Mouse (Mus musculus) heart, adult 2 months (tissue): ENCODE data around the gene Ubr1. TPM values are rescaled to one million over a fixed set of nuclear protein-coding genes. Genes with fewer than 3 reads are reported as not detected.

Experiments
- DNase-seq, 2 experiments: peaks; one replicate each; pipeline ENCODE4 v3.0.0; 2021
- H3K27ac ChIP-seq: fragments of 200-600 bp; 2 replicates; pipeline ENCODE4 v1.8.1; 2022
- H3K27me3 ChIP-seq: fragments of 200-500 bp; 2 replicates; pipeline ENCODE4 v1.6.1; 2012; ENCODE audit warnings: mild to moderate bottlenecking, low read length, inconsistent platforms, mixed read lengths; ENCODE audit not compliant: control insufficient read depth, insufficient read depth
- H3K36me3 ChIP-seq: fragments of 200-500 bp; 2 replicates; pipeline ENCODE4 v1.6.1; 2012; ENCODE audit warnings: low read length, inconsistent platforms; ENCODE audit not compliant: control insufficient read depth, insufficient read depth
- H3K4me1 ChIP-seq: fragments of 200-500 bp; 2 replicates; pipeline ENCODE4 v1.6.1; 2011; ENCODE audit warnings: low read length; ENCODE audit not compliant: control insufficient read depth, insufficient read depth
- H3K4me3 ChIP-seq: fragments of 200-600 bp; 2 replicates; pipeline ENCODE4 v1.8.1; 2022
- H3K79me2 ChIP-seq: fragments of 200-500 bp; replicated peaks from 2 replicates; pipeline ENCODE4 v1.6.1; 2012; ENCODE audit warnings: mild to moderate bottlenecking, inconsistent platforms, low read length, moderate library complexity, mixed read lengths; ENCODE audit not compliant: control insufficient read depth, insufficient read depth
- H3K9ac ChIP-seq: fragments of 200-500 bp; 2 replicates; pipeline ENCODE4 v1.6.1; 2012; ENCODE audit warnings: low read depth, mild to moderate bottlenecking, control low read depth, inconsistent platforms, low read length, mixed read lengths
- CTCF ChIP-seq: fragments of 200-600 bp; IDR thresholded peaks from 2 replicates; pipeline ENCODE4 v1.8.1; 2022; ENCODE audit warnings: antibody characterized with exemption, mild to moderate bottlenecking, moderate library complexity
- EP300 ChIP-seq: fragments of 200-500 bp; IDR thresholded peaks from 2 replicates; pipeline ENCODE4 v1.6.1; 2011; ENCODE audit warnings: low read depth, low read length, control low read depth; ENCODE audit not compliant: insufficient read depth
- POLR2A ChIP-seq: fragments of 200-500 bp; IDR thresholded peaks from 2 replicates; pipeline ENCODE4 v1.6.1; 2011; ENCODE audit warnings: mild to moderate bottlenecking, low read depth, low read length, control low read depth; ENCODE audit not compliant: insufficient read depth
- WGBS: fragments of 180-500 bp; shearing (Covaris S2); methylation state at CpG from one replicate; pipeline ENCODE4 v1.1.7; 2018; 5-methylcytosine and 5-hydroxymethylcytosine counted together
- intact Hi-C: fragments of 180-260 bp; cut with DNase I; formaldehyde crosslinking; loops from one replicate; pipeline ENCODE4 v1.15.1; 2025
- polyA plus RNA-seq: library from polyadenylated mRNA; depleted of rRNA; stranded (reverse); fragments of >200 nt; gene quantifications from 2 replicates; pipeline ENCODE4 v1.2.3, GENCODE M21; 2012
- total RNA-seq, 2 experiments: library from RNA; stranded (reverse); gene quantifications; 2 replicates each; pipeline ENCODE4 v1.2.3; 2021

Ubr1 gene
- total and polyA plus RNA-seq, 3 experiments: 18.1 to 20.3 (median 20.2) TPM

DNA sequence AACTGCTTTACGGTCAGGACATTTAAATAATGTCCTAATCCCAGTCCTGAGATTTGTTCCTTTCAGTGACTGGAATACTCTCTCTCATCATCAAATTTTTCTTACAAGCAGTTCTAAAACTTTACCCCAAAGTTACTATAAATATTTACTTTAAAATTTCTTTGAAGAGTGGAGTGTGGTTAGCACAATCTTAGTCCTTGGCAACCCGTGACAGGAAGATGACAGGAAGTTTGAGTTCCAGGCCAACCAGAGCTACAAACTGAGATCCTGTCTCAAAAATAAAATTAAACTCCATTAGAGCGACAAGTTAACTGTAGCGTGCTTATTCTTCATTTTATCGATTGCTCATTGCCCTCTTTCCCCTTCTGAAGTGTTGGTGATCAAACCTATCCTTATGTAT is 82.9 kb downstream of the Ubr1 start:
- peaks cover 3% of the 10 kb centered on the region for H3K36me3 ChIP-seq
- TF ChIP-seq CTCF (no peak), POLR2A (no peak), EP300 (no peak)
- 81% methylated on average over 5 of the region's 5 CpGs for WGBS

DNA sequence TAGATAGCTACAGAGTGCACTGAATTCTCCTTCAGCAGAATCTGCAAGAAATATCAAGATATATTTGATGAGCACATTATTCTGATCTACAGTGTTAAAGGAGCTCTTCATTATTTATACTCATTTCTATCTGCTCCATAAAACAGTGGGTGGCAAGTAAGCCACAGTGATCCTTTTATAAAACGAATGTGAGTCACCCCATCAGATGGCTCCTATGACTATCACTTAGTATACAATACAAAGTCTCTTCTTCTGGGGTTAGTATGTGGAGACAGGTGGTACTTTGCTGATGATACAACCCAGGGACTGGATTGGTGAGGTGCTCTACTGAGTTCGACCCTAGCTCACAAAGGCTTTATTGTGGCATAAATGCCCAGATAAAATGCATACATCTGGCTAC is 97.3 kb downstream of the Ubr1 start:
- WGBS: 86% methylated on average over 2 of the region's 2 CpGs
- TF ChIP-seq POLR2A: no peak
- TF ChIP-seq CTCF: no peak
- no peak for TF ChIP-seq EP300
- Histone ChIP-seq H3K4me3 (no peak overlapping the region), H3K27ac (no peak overlapping the region), H3K79me2 (no peaks in the 10 kb centered on the region), H3K9ac (no peak overlapping the region), H3K4me1 (peaks cover 6% of the 10 kb centered on the region), H3K36me3 (peaks cover 9% of the 10 kb centered on the region), H3K27me3 (no peaks in the 10 kb centered on the region)
- intact Hi-C loops: loop anchor here (5.0 kb wide), 1 partner anchor 141 kb away; no protein-coding TSS in a partner anchor
- no peak for DNase-seq

More for the DNA sequence above, 82.9 kb downstream of the Ubr1 start:
- Histone ChIP-seq H3K27ac (no peak overlapping the region), H3K27me3 (no peaks in the 10 kb centered on the region), H3K4me3 (no peak overlapping the region), H3K79me2 (no peaks in the 10 kb centered on the region), H3K4me1 (no peaks in the 10 kb centered on the region), H3K9ac (no peak overlapping the region)
- intact Hi-C loops: no loop called here
- no peak for DNase-seq

DNA sequence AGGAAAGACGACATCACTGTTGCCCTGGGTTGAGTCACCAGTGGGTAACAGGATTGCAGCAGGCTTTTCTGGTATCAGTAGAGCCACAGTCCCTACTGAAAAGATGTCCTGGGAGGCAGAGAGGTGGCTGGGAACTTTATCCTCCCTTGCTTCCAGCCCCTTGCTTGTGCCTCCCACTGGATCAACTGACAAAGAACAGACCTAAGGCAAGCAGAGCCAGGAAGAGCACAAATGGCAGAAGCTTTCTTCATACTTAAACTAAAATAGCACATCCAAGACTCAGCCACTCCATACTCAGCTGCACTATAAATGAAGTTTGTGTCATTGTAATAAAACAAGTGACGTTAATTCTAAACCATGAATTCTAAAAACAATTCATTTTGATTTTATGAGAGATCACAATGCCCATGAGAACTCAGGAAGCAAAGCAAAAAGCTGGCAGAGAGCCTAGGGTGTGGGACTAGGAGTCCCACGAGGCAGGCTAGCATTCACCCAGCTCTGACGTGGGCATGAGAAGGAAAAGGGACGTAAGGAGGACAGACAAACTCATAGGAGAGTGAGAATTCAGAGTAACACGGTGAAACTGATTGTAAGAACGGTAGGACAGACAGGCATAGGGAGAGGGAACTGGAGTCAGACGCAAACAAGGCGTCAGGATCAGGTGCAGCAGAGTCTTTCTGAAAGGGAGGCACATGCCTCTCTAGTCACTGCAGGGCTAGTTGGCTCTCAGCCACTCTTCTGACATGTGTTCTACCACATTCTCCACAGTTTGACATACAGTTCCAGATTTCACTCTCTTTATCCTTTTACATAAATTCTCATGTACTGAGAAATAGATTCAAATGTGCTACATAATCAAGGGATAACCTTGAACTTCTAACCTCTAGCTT is 98.8 kb downstream of the Ubr1 start:
- peaks cover 9% of the 10 kb centered on the region for H3K36me3 ChIP-seq
- no peak overlapping the region for H3K4me3 ChIP-seq
- TF ChIP-seq EP300: no peak
- no peak for TF ChIP-seq CTCF
- no peak for TF ChIP-seq POLR2A
- H3K9ac ChIP-seq: no peak overlapping the region
- DNase-seq: no peak
- 30% methylated on average over 9 of the region's 9 CpGs for WGBS
- no peaks in the 10 kb centered on the region for H3K79me2 ChIP-seq
- H3K27me3 ChIP-seq: no peaks in the 10 kb centered on the region
- intact Hi-C loops: loop anchor here (5.0 kb wide), 1 partner anchor 139 kb away; no protein-coding TSS in a partner anchor
- peak overlapping the region; percentile 50 for H3K27ac ChIP-seq
- peaks cover 6% of the 10 kb centered on the region for H3K4me1 ChIP-seq

DNA sequence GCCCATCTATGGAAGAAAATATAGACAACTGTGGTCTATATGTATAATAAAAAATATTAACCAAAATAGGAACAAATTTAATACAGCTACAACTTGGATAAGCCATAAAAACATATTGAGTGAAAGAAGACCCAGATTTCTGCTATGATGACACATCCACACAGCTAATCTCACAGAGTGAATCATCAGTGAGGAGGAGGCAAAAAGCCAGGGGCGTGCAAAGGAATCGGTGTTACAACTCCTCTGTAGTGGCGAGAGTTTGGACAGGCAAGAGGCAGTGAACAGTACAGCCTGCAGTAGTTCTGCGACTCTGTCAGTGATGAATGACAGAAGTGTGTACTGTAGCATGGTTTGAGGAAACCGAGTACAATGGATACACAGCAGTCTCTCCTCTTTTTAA is 103.2 kb downstream of the Ubr1 start:
- 78% methylated on average over 5 of the region's 5 CpGs for WGBS
- H3K36me3 ChIP-seq: peaks cover 9% of the 10 kb centered on the region; the same call in 1 of the 2 replicates
- no peak overlapping the region for H3K4me3 ChIP-seq
- intact Hi-C loops: loop anchor here (5.0 kb wide), 1 partner anchor 385 kb away; no protein-coding TSS in a partner anchor
- DNase-seq: no peak
- no peak overlapping the region for H3K27ac ChIP-seq
- no peak for TF ChIP-seq CTCF
- TF ChIP-seq POLR2A: no peak
- no peak for TF ChIP-seq EP300
- no peaks in the 10 kb centered on the region for H3K79me2 ChIP-seq
- no peaks in the 10 kb centered on the region for H3K27me3 ChIP-seq
- peaks cover 6% of the 10 kb centered on the region for H3K4me1 ChIP-seq
- no peak overlapping the region for H3K9ac ChIP-seq

DNA sequence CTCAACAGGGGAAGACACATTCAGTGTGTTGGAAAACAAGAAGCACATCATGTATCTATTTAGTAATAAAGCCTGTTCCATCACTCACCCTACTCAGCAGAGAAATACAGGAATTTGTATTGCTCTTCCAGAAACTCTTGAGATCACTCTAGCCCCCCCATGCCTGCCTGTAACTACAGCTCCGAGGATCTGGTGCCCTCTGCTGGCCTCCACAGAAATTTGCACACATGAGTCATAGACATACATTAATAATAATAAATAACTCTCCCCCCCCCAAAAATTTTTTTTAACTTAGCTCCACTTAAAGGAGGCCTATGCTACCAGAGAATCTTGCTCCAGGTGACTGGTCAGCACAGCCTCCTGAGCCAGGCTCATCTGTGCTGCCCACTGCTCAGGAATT is 104.0 kb downstream of the Ubr1 start:
- no peak overlapping the region for H3K4me3 ChIP-seq
- H3K36me3 ChIP-seq: peaks cover 9% of the 10 kb centered on the region
- intact Hi-C loops: loop anchor here (5.0 kb wide), 1 partner anchor 384 kb away; no protein-coding TSS in a partner anchor
- 0 out of 2 replicates have a peak, but pooled peaks cover 2% of the 10 kb centered on the region for H3K4me1 ChIP-seq
- no peak overlapping the region for H3K27ac ChIP-seq
- TF ChIP-seq EP300 (no peak), POLR2A (no peak), CTCF (peak; percentile 74)
- H3K79me2 ChIP-seq: no peaks in the 10 kb centered on the region
- DNase-seq: peak in 1 of 2 experiments; percentile 40
- no peaks in the 10 kb centered on the region for H3K27me3 ChIP-seq
- no peak overlapping the region for H3K9ac ChIP-seq
- 6% methylated on average over 1 of the region's 1 CpGs for WGBS

DNA sequence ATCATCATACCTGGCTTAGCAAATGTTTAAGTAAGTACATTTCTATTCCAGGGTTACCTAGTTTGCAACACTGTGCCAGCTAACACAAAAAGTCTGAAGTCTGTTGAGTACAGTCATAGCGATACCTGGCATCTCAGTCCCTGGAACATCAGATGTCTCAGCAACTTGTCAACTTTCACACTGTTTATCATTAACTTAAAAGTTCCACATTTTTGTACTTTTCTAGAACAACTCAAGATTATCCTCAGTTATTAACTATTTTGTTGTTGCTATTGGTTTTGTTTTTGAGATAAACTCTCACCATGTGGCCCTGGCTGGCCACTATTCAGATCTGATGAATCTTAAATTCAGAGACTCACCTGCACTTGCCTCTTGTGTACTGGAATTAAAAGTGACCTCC is 107.1 kb downstream of the Ubr1 start:
- H3K27ac ChIP-seq: no peak overlapping the region
- no peak overlapping the region for H3K9ac ChIP-seq
- 100% methylated on average over 1 of the region's 1 CpGs for WGBS
- no peaks in the 10 kb centered on the region for H3K79me2 ChIP-seq
- no peaks in the 10 kb centered on the region for H3K27me3 ChIP-seq
- TF ChIP-seq POLR2A (no peak), EP300 (no peak), CTCF (no peak)
- no peaks in the 10 kb centered on the region; the same call in 1 of the 2 replicates for H3K36me3 ChIP-seq
- intact Hi-C loops: no loop called here
- H3K4me3 ChIP-seq: no peak overlapping the region
- H3K4me1 ChIP-seq: no peaks in the 10 kb centered on the region
- no peak for DNase-seq
